Mouse (Mus musculus): Measurements from ENCODE around the gene Fam83e.

The Fam83e gene

GRCm38 (mm10) chr7:45707375-45707967, 13.5 kb upstream of the Fam83e start:
- no peak; the same call in 1 of the 2 replicates for TF ChIP-seq GATA4 (IDR thresholded peaks at IDR 0.05; ENCODE audit: insufficient replicate concordance, low read length)

GRCm38 (mm10) chr7:45708221-45708761, 12.7 kb upstream of the Fam83e start:
- TF ChIP-seq GATA4 (IDR thresholded peaks at IDR 0.05; ENCODE audit: insufficient replicate concordance, low read length): no peak

- TF ChIP-seq GATA4 (IDR thresholded peaks at IDR 0.05; ENCODE audit: insufficient replicate concordance, low read length): no peak
Measured at GRCm38 (mm10) chr7:45709036-45709435, 12.0 kb upstream of the Fam83e start.

DNA sequence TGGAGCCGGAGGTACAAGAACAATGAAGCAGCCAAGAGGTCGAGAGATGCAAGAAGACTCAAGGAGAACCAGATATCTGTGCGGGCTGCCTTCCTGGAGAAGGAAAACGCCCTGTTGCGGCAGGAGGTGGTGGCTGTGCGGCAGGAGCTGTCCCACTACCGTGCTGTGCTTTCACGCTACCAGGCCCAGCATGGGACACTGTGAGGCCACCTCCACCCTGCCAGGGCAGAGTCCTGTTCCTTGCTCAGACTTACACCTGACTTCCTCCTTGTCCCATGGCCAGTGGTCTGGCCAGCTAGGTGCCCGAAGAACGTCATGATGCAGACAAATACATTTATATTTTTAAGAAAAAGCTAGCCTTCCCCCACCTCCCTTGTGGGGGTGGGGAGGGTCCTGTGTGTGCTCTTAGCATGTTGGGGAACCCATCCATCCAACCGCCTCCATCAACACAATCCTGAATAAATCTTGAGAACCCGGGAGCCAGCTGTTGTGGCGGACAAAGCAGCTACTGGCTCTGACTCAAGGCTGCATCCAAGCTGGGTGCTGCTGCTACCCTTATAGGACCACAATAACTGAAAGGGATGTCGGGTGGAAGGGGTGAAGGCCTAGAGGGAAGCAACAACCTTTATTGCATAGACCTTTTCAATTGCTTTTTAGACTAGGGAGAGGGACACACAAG, 11.2 kb upstream of the Fam83e start:
- TF ChIP-seq GATA4 (IDR thresholded peaks at IDR 0.05; ENCODE audit: insufficient replicate concordance, low read length): no peak

- TF ChIP-seq GATA4 (IDR thresholded peaks at IDR 0.05; ENCODE audit: insufficient replicate concordance, low read length): no peak
Measured at GRCm38 (mm10) chr7:45710477-45711191, 10.4 kb upstream of the Fam83e start.

DNA sequence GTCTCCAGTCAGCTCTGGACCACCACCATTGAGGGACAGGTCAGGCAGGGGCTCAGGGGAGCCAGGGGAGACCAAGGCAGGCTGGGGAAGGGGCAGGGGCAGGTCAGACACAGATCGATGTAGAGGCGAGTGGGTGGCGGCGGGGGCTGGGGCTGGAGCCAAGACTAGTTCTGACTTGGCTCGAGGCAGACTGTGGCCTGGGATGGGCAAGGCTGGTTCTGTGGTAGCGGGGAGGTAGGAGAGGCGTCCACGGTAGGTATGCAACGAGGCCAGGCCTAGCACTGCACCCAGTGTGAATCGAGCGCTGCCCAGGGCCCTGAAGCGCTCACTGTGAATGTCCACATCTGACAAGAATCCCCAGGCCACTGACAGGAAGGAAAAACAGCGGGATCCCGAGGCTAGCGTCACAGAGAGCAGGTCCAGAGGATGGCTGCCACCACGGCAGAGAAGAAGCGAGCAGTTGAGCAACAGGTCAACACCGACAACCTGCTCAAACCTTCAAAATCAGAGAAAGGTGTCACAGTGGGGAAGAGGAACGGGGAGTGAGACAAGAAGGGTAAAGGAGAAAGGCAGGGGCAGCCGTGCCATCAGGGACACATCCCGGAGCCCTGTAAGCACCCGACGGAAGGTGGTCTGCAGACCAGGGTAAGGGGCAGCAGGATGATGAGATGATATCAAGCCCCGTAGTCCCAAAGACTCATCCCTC, 9.5 kb upstream of the Fam83e start:
- TF ChIP-seq GATA4 (IDR thresholded peaks at IDR 0.05; ENCODE audit: insufficient replicate concordance, low read length): no peak

DNA sequence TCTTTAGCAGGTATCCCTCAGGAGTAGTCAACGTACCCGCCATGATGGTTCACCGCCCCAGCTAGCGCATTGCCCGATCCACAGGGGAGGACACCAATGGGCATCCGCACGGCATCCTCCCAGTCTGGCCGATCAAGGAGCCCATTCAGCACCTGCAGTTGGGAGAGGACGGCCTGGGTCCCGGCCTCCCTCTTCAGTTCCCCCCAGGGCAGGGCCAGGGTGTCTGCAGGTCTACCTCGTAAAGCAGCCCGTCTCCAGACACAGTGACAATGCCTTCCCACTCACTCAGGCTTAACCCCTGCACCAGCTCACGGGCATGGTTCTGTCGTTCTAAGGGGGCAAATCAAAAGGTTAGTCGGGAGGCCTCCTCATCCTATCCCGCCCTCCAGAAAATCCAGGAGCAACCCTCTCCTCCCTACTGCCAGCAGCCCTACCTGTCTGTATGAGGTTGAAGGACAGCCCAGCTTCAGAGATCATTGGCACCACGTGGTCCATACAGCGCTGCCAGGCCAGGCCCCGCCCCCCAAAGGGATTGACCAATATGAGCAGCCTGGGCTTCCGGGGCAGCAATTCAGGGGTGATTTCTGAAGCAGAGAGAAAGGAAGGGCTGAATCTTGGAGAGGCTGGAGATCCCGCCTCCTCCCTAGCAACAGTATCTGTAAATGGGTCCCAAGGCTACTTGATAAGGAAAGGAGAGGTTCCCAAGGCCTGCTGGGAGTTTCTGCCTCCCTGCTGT, 8.8 kb upstream of the Fam83e start:
- peak; percentile 33; the same call in 1 of the 2 replicates for TF ChIP-seq GATA4 (IDR thresholded peaks at IDR 0.05; ENCODE audit: insufficient replicate concordance, low read length)

GRCm38 (mm10) chr7:45713396-45713795, 7.6 kb upstream of the Fam83e start:
- no peak for TF ChIP-seq GATA4 (IDR thresholded peaks at IDR 0.05; ENCODE audit: insufficient replicate concordance, low read length)

GRCm38 (mm10) chr7:45713881-45714520, 7.0 kb upstream of the Fam83e start:
- TF ChIP-seq GATA4 (IDR thresholded peaks at IDR 0.05; ENCODE audit: insufficient replicate concordance, low read length): no peak

DNA sequence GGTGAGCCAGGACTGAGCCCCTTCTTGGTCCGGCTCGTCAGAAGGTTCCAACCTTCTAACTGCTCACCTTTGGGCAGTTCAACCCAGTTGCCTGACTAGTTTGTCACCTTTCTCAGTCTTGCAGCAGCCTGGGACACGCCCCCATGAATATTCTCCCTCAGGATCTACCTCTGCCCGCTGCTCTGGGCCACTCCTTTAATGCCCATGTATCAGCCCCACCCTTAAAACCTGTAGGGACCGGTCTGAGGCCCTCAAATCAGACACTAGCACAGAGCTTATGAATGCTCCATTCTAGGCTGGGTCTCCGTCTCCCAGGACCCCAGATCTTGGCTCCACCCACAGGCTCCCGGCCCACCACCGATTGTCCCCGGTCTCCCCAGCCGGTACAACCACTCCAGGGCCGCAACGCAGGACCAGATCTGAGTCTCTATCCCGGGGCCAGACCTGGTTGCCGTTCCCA, 6.4 kb upstream of the Fam83e start:
- no peak for TF ChIP-seq GATA4 (IDR thresholded peaks at IDR 0.05; ENCODE audit: insufficient replicate concordance, low read length)

DNA sequence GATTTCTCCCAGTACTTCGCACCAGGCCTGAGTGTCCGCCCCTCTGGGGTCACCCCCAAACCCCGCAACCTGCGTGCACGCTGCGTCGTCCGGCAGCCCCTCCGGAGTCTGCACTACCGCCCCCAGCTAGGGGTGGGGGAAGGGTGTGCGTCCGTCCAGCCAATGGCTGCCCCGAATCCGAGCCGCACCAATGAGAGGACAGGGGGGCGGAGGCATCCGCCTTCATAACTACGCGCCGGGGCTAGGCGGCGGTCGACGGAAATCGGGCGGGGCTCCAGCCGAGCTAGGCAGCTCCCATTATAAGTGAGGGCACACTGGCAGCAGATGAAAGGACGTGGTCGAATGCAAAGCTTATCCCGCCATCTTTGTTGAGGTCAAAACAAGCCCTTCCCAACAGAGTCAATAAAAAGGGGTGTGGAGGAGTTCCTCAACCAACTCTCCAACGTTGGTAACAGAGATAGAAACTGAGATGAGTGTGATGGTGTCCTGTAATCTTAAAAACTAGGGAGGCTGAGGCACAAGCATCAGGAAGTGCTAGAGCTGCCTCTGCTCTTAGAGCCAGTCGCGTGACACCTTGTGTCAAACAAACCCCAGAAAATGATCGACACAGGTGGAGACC, 5.8 kb upstream of the Fam83e start, which contains the start of gene Rpl18:
Gene Rpl18, plus strand, starts transcription at position 368 of the 619 bp plus-strand sequence.
- TF ChIP-seq GATA4 (IDR thresholded peaks at IDR 0.05; ENCODE audit: insufficient replicate concordance, low read length): peak; percentile 40; the same call in 1 of the 2 replicates

GRCm38 (mm10) chr7:45715741-45716459, 5.1 kb upstream of the Fam83e start:
- TF ChIP-seq GATA4 (IDR thresholded peaks at IDR 0.05; ENCODE audit: insufficient replicate concordance, low read length): no peak

GRCm38 (mm10) chr7:45716460-45716857, 4.6 kb upstream of the Fam83e start:
- no peak for TF ChIP-seq GATA4 (IDR thresholded peaks at IDR 0.05; ENCODE audit: insufficient replicate concordance, low read length)

Measured in liver, adult (tissue).